In the genomic region with DNA sequence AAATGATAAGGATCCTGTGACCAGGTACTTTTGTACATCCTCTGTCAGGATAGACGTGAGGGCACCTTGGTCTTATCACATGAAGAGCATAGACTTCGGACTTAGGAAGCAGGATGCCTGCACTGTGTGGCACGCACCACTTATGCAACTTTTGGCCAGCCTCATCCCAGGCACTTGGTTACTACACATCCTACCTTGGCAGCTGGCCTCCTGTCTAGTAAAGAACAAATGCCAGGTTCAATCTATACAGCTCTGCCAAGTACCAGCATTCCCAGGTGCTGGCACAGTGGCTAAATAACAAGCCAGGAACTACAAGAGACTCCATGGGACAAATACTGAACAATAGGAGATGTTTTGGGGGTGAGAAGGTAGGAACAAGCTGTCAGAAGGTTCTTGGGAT, we compare ENCODE assay signal across 16 mouse cellular contexts.
"Had no signal": no experiment of that assay in that cellular context is flagged by ENCODE, and none has a peak within 500 bp of the region (broad histone marks: within the 10 kb centered on the region; RNA-seq: fewer than 3 reads in every experiment).

No protein-coding gene starts in this region.

- H3K4me1 ChIP-seq: limb, embryonic 12.5 days; lung, embryonic 15.5 days; midbrain, embryonic 10.5 days; midbrain, embryonic 15.5 days; neural tube, embryonic 13.5 days; stomach, embryonic 15.5 days had no signal

- H3K9ac ChIP-seq: limb, embryonic 12.5 days; liver, postnatal 0 days; lung, embryonic 15.5 days; midbrain, embryonic 15.5 days; neural tube, embryonic 13.5 days; stomach, embryonic 15.5 days had no signal

- H3K4me3 ChIP-seq: layer of hippocampus, adult 2 months; limb, embryonic 12.5 days; lung, embryonic 15.5 days; midbrain, embryonic 10.5 days; midbrain, embryonic 15.5 days; neural tube, embryonic 13.5 days; stomach, embryonic 15.5 days had no signal

- H3K27me3 ChIP-seq: limb, embryonic 12.5 days; lung, embryonic 15.5 days; midbrain, embryonic 15.5 days; neural tube, embryonic 13.5 days; stomach, embryonic 15.5 days had no signal

- H3K27ac ChIP-seq: layer of hippocampus, adult 2 months; limb, embryonic 12.5 days; lung, embryonic 15.5 days; midbrain, embryonic 10.5 days; midbrain, embryonic 15.5 days; neural tube, embryonic 13.5 days; stomach, embryonic 15.5 days had no signal

- DNase-seq: kidney, adult 18-20 months; kidney, postnatal 10 days; kidney, postnatal 4 days; liver, postnatal 0 days; retina, postnatal 1 day; right cerebral cortex, postnatal 4 days; spleen, adult 18-20 months; thymus, postnatal 4 days had no signal

- H3K9me3 ChIP-seq: limb, embryonic 12.5 days; lung, embryonic 15.5 days; midbrain, embryonic 10.5 days; midbrain, embryonic 15.5 days; neural tube, embryonic 13.5 days; stomach, embryonic 15.5 days had no signal

- ATAC-seq: liver, postnatal 0 days; midbrain, embryonic 15.5 days had no signal

- H3K4me2 ChIP-seq: limb, embryonic 12.5 days; liver, embryonic 11.5 days; lung, embryonic 15.5 days; midbrain, embryonic 15.5 days; neural tube, embryonic 13.5 days; stomach, embryonic 15.5 days had no signal

- H3K36me3 ChIP-seq: limb, embryonic 12.5 days; lung, embryonic 15.5 days; midbrain, embryonic 10.5 days; midbrain, embryonic 15.5 days; neural tube, embryonic 13.5 days; stomach, embryonic 15.5 days had no signal
